Mouse (Mus musculus): ENCODE measurements at regions not wholly inside any gene's neighbourhood (a gene's known extent, or its start where the extent isn't known, plus 50 kb on each side); places are given as distances from the start of the nearest gene placed in this dataset.

DNA sequence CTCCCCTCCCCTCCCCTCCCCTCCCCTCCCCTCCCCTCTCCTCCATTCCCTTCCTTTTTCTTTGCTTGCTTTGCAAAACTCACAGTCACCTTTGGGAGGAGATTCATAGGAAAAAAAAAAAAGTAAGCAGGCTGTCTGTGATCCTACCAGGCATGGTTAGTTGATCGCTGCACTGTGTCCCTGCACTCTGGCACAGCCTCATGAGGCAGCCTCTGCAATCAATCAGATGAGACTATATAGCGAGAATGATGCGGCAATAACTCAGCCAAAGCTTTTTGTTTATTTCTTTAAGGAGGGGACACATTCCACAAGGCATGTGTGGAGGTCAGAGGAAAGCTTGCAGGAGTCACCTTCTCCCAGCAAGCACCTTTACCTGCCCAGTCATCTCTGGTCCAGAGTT lies 80.7 kb upstream of the Gas1 start:
- Histone ChIP-seq H3K4me1 (ENCODE audit: control insufficient read depth, insufficient read depth, low read length) (no peaks in the 10 kb centered on the region), H3K9ac (ENCODE audit: low read depth, low read length) (no peak overlapping the region), H3K36me3 (ENCODE audit: control insufficient read depth, insufficient read depth, low read length) (no peaks in the 10 kb centered on the region), H3K79me2 (ENCODE audit: control insufficient read depth, insufficient read depth, low read length) (no peaks in the 10 kb centered on the region), H3K27me3 (ENCODE audit: control insufficient read depth, insufficient read depth, low read length) (no peaks in the 10 kb centered on the region; the same call in 1 of the 2 replicates), H3K4me3 (ENCODE audit: insufficient read depth, low read depth, low read length) (no peak overlapping the region), H3K27ac (replicated peaks; ENCODE audit: insufficient read depth, low read depth, low read length) (no peak overlapping the region)
- TF ChIP-seq CTCF (IDR thresholded peaks at IDR 0.05; ENCODE audit: low read depth, low read length) (no peak), POLR2A (IDR thresholded peaks at IDR 0.05; ENCODE audit: extremely low read depth, insufficient read depth, low read length) (no peak)
- DNase-seq (ENCODE audit: extremely low read depth, low read depth, low spot score): no peak
- 70% methylated on average over 3 of the region's 3 CpGs for WGBS

DNA sequence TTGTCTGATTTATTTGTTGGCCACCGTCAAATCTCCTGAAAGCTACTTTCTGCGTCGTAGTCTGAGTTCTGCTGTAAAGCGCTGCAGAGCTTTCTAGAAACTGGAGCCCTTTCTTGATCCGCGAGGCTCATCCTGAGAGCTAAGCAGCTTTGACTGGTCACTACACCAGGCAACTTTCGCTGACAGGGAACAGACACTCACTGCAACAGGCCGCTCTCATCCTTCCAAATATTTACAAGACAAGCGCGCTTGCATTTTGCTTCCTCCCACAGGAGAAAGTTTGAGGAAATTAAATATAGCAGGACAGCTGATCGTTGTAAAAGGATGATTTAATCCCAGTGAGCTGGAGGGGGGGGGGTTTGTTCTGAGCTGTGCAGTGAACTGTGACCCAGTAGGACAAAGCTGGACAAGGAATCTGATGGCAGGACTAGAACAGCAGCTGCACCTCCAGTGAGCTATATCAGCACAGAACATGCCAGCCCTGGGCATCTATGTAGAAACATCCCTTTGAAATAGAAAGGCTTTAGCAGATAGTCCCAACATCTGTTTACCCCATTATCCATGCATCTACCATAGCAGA lies 85.4 kb upstream of the Gas1 start:
- Histone ChIP-seq H3K9ac (ENCODE audit: low read depth, low read length) (no peak overlapping the region), H3K4me3 (ENCODE audit: insufficient read depth, low read depth, low read length) (no peak overlapping the region), H3K27me3 (ENCODE audit: control insufficient read depth, insufficient read depth, low read length) (no peaks in the 10 kb centered on the region; the same call in 1 of the 2 replicates), H3K4me1 (ENCODE audit: control insufficient read depth, insufficient read depth, low read length) (no peaks in the 10 kb centered on the region), H3K27ac (replicated peaks; ENCODE audit: insufficient read depth, low read depth, low read length) (no peak overlapping the region), H3K36me3 (ENCODE audit: control insufficient read depth, insufficient read depth, low read length) (no peaks in the 10 kb centered on the region), H3K79me2 (ENCODE audit: control insufficient read depth, insufficient read depth, low read length) (no peaks in the 10 kb centered on the region)
- TF ChIP-seq POLR2A (IDR thresholded peaks at IDR 0.05; ENCODE audit: extremely low read depth, insufficient read depth, low read length): no peak
- no peak for TF ChIP-seq CTCF (IDR thresholded peaks at IDR 0.05; ENCODE audit: low read depth, low read length)
- DNase-seq (ENCODE audit: extremely low read depth, low read depth, low spot score): peak; percentile 6
- 82% methylated on average over 11 of the region's 11 CpGs for WGBS

DNA sequence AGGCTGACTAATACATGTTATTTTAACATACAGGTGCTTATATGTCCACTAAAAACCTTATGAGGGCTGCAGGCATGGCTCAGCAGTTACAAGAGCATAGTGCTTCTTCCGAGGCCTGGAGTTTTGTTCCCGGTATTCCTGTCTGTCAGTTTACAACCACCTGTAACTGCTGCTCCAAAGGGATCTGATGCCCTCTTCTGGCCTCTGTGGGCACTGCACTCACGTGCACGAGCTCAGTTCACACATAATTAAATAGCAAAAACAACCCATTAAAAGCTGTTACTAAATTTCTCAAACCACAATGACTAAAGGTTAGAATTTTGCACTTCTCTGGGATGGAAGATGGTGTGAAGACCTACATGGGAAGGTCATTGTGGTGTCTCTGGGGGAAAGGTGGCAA lies 87.3 kb upstream of the Gas1 start:
- H3K27me3 ChIP-seq (ENCODE audit: control insufficient read depth, insufficient read depth, low read length): no peaks in the 10 kb centered on the region; the same call in 1 of the 2 replicates
- H3K4me1 ChIP-seq (ENCODE audit: control insufficient read depth, insufficient read depth, low read length): no peaks in the 10 kb centered on the region
- H3K9ac ChIP-seq (ENCODE audit: low read depth, low read length): no peak overlapping the region
- DNase-seq (ENCODE audit: extremely low read depth, low read depth, low spot score): no peak
- TF ChIP-seq POLR2A (IDR thresholded peaks at IDR 0.05; ENCODE audit: extremely low read depth, insufficient read depth, low read length): no peak
- TF ChIP-seq CTCF (IDR thresholded peaks at IDR 0.05; ENCODE audit: low read depth, low read length): peak; percentile 46
- WGBS: 91% methylated on average over 4 of the region's 4 CpGs
- H3K36me3 ChIP-seq (ENCODE audit: control insufficient read depth, insufficient read depth, low read length): no peaks in the 10 kb centered on the region
- no peak overlapping the region for H3K4me3 ChIP-seq (ENCODE audit: insufficient read depth, low read depth, low read length)
- H3K79me2 ChIP-seq (ENCODE audit: control insufficient read depth, insufficient read depth, low read length): no peaks in the 10 kb centered on the region
- H3K27ac ChIP-seq (replicated peaks; ENCODE audit: insufficient read depth, low read depth, low read length): no peak overlapping the region

DNA sequence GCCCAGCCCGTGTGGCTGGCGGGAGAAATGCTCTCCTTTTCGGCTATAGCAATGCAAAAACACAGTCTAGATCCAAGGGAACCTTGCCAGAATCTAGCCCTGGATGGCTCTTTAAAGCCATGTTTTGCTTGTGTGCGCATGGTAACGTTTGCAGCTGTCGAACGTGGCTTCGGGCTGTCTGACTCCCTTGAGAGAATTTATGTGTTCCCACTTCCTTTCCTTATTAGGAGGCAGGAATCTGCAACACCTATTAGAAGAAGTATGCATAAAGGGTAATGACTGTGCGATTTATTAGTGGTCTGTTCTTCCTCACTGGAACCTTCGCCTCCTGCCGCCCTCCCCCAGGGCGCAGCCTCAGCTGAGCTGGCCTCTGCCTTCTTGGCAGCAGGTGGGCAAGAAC lies 90.4 kb upstream of the Gas1 start:
- no peak for DNase-seq (ENCODE audit: extremely low read depth, low read depth, low spot score)
- Histone ChIP-seq H3K79me2 (ENCODE audit: control insufficient read depth, insufficient read depth, low read length) (no peaks in the 10 kb centered on the region), H3K27ac (replicated peaks; ENCODE audit: insufficient read depth, low read depth, low read length) (no peak overlapping the region), H3K36me3 (ENCODE audit: control insufficient read depth, insufficient read depth, low read length) (no peaks in the 10 kb centered on the region), H3K27me3 (ENCODE audit: control insufficient read depth, insufficient read depth, low read length) (no peaks in the 10 kb centered on the region), H3K9ac (ENCODE audit: low read depth, low read length) (no peak overlapping the region), H3K4me1 (ENCODE audit: control insufficient read depth, insufficient read depth, low read length) (no peaks in the 10 kb centered on the region), H3K4me3 (ENCODE audit: insufficient read depth, low read depth, low read length) (no peak overlapping the region)
- TF ChIP-seq POLR2A (IDR thresholded peaks at IDR 0.05; ENCODE audit: extremely low read depth, insufficient read depth, low read length): no peak
- no peak for TF ChIP-seq CTCF (IDR thresholded peaks at IDR 0.05; ENCODE audit: low read depth, low read length)
- WGBS: 42% methylated on average over 12 of the region's 12 CpGs

DNA sequence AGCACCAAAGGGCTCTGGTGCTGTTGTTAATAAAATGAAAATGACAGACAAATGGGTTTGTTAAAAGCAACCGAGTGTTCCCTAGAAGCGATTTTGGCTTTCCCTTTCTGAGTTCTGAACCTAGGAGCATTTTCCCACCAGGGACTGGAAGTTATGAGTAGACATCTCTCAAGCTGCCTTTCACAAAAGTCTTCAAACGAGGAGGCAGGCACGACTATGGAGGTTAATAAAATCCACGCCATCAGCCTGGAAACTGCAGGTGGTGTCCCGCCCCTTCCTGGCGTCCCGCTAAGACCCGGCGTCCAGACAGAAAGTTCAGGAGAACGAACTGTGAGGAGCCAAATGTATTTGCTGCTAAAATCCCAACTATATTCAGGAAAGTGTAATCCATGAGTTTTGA lies 91.1 kb upstream of the Gas1 start:
- Histone ChIP-seq H3K79me2 (ENCODE audit: control insufficient read depth, insufficient read depth, low read length) (no peaks in the 10 kb centered on the region), H3K4me1 (ENCODE audit: control insufficient read depth, insufficient read depth, low read length) (no peaks in the 10 kb centered on the region), H3K27me3 (ENCODE audit: control insufficient read depth, insufficient read depth, low read length) (no peaks in the 10 kb centered on the region), H3K36me3 (ENCODE audit: control insufficient read depth, insufficient read depth, low read length) (no peaks in the 10 kb centered on the region), H3K9ac (ENCODE audit: low read depth, low read length) (no peak overlapping the region), H3K4me3 (ENCODE audit: insufficient read depth, low read depth, low read length) (no peak overlapping the region), H3K27ac (replicated peaks; ENCODE audit: insufficient read depth, low read depth, low read length) (no peak overlapping the region)
- no peak for TF ChIP-seq CTCF (IDR thresholded peaks at IDR 0.05; ENCODE audit: low read depth, low read length)
- TF ChIP-seq POLR2A (IDR thresholded peaks at IDR 0.05; ENCODE audit: extremely low read depth, insufficient read depth, low read length): no peak
- DNase-seq (ENCODE audit: extremely low read depth, low read depth, low spot score): no peak
- 87% methylated on average over 11 of the region's 11 CpGs for WGBS

DNA sequence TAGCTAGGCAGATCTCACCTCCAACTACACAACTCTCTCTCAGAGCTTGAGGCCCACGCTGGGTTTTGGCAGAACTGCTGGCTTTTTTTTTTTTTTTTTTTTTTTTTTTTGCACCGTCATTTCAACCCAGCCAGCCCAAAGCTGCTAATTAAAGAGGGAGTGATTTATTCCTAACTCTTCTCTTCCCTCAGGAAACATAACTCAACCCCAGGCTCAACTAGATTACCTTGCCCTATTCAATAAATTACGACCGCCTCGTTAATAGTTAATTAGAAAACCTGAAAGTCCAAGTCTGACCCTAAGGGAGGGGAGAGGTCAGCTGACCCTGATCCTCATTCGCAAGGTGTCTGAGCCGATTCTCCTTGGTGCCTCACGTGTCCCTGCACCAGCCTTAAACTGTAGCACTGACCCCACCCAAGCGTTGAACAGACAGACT lies 92.3 kb upstream of the Gas1 start:
- DNase-seq (ENCODE audit: extremely low read depth, low read depth, low spot score): no peak
- no peak for TF ChIP-seq CTCF (IDR thresholded peaks at IDR 0.05; ENCODE audit: low read depth, low read length)
- no peak for TF ChIP-seq POLR2A (IDR thresholded peaks at IDR 0.05; ENCODE audit: extremely low read depth, insufficient read depth, low read length)
- H3K36me3 ChIP-seq (ENCODE audit: control insufficient read depth, insufficient read depth, low read length): no peaks in the 10 kb centered on the region
- H3K9ac ChIP-seq (ENCODE audit: low read depth, low read length): no peak overlapping the region
- H3K27me3 ChIP-seq (ENCODE audit: control insufficient read depth, insufficient read depth, low read length): no peaks in the 10 kb centered on the region
- no peaks in the 10 kb centered on the region for H3K4me1 ChIP-seq (ENCODE audit: control insufficient read depth, insufficient read depth, low read length)
- H3K27ac ChIP-seq (replicated peaks; ENCODE audit: insufficient read depth, low read depth, low read length): no peak overlapping the region
- H3K79me2 ChIP-seq (ENCODE audit: control insufficient read depth, insufficient read depth, low read length): no peaks in the 10 kb centered on the region
- 81% methylated on average over 9 of the region's 9 CpGs for WGBS
- H3K4me3 ChIP-seq (ENCODE audit: insufficient read depth, low read depth, low read length): no peak overlapping the region

Measured in liver, adult 2 months (tissue).